Mouse (Mus musculus) gastrocnemius, adult 2 months (tissue): ENCODE results near the gene Dnpep. TPM values are rescaled to one million over a fixed set of nuclear protein-coding genes. Genes with fewer than 3 reads are reported as not detected.
A peak's percentile ranks its signal among the peaks of the same experiment; 100 is the strongest.

Experiments used
- DNase-seq: peaks from one replicate; pipeline ENCODE4 v3.0.0; 2022
- H3K27ac ChIP-seq: fragments of 200-600 bp; 2 replicates; pipeline ENCODE4 v1.8.1; 2022; ENCODE audit warnings: mild to moderate bottlenecking
- H3K4me3 ChIP-seq: fragments of 200-600 bp; 2 replicates; pipeline ENCODE4 v1.8.1; 2022; ENCODE audit warnings: mild to moderate bottlenecking, moderate library complexity
- CTCF ChIP-seq: fragments of 200-600 bp; IDR thresholded peaks from 2 replicates; pipeline ENCODE4 v1.8.1; 2022; ENCODE audit warnings: antibody characterized with exemption, mild to moderate bottlenecking, moderate library complexity
- intact Hi-C: fragments of 180-260 bp; cut with DNase I; formaldehyde crosslinking; loops from one replicate; pipeline ENCODE4 v1.15.1; 2025
- long read RNA-seq, 2 experiments: library from polyadenylated mRNA; stranded (forward); transcript quantifications; one replicate each; pipeline ENCODE4 v2.0.0; 2021
- total RNA-seq, 2 experiments: library from RNA; stranded (reverse); gene quantifications; 2 replicates each; pipeline ENCODE4 v1.2.3; 2021

The Dnpep gene
- total RNA-seq: 10 to 100 TPM; 40.9 to 49.6 TPM
- long read RNA-seq, experiment 1, transcript Dnpep-202 (15 exons, 1,571 nt): minor isoform, 5 of 93 reads
- long read RNA-seq, experiment 1, transcript Dnpep-209 (14 exons, 1,862 nt): minor isoform, 5 of 93 reads
- long read RNA-seq, experiment 1, transcript Dnpep-201 (15 exons, 2,488 nt): major isoform, 77 of 93 reads
- long read RNA-seq, experiment 1, partial matches to known transcripts: 3 of 93 reads
- long read RNA-seq, experiment 1, other reads (novel, unspliced or antisense): 3 of 93 reads
- long read RNA-seq, experiment 2, transcript Dnpep-201 (15 exons, 2,488 nt): major isoform, 68 of 80 reads
- long read RNA-seq, experiment 2, partial matches to known transcripts: 0 of 80 reads
- long read RNA-seq, experiment 2, other reads (novel, unspliced or antisense): 5 of 80 reads

DNA sequence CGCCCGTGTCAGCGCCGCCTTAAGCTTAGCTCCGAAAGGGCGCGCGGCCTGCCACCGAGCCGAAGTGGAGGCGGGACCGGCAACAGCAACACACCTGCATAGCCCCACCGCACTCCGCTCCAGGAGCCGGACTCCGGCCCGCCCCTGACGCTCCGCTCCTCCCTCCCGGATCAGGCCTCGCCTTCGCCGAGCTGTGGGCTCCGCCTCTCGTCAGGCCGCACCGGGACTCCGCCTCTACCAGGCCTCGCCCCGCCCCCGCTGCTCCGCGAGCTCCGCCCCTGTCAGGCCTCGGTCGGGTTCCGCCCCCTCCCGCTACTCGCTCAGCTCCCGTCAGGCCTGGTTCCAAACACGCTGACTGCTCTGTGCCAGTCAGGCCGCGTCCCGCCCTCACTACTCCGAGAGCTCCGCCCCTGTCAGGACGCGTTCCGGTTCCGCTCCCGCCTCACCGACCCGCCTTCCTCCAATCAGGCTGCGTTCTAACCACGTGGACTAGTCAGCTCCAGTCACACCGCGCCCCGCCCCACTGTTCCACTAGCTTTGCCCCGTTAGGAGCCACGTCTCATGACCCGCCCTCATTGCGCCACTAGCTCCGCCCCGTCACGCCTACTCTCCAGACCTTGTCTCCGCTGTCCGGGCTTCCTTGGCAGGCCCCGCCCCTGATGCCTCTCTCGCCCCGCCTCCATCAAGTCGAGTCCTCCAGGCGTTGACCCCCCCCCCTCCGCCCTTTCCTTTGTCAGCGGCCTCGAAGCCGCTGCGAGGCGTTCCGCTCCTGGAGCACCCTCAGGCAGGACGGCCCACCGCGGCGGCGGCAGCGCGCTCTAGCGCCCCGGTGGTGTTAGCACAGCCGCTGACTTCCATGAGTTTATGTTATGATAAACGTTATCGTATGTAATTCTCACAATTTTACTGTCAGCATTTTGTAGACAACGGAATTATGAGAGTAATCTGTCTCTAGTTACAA, at the start of gene Dnpep:
Gene Dnpep, minus strand, starts transcription at position 750 of the 961 bp plus-strand sequence.
- TF ChIP-seq CTCF: peak; percentile 73
- intact Hi-C loops: loop anchor here (5.0 to 10.0 kb wide), 3 partner anchors 65 to 923 kb away; partner anchors contain the start of genes Bcs1l, Ctdsp1 and Zfp142
- peak within 1 kb of the TSS; percentile 97 for H3K4me3 ChIP-seq
- H3K27ac ChIP-seq: peak within 1 kb of the TSS; percentile 100
- peak; percentile 100 for DNase-seq

DNA sequence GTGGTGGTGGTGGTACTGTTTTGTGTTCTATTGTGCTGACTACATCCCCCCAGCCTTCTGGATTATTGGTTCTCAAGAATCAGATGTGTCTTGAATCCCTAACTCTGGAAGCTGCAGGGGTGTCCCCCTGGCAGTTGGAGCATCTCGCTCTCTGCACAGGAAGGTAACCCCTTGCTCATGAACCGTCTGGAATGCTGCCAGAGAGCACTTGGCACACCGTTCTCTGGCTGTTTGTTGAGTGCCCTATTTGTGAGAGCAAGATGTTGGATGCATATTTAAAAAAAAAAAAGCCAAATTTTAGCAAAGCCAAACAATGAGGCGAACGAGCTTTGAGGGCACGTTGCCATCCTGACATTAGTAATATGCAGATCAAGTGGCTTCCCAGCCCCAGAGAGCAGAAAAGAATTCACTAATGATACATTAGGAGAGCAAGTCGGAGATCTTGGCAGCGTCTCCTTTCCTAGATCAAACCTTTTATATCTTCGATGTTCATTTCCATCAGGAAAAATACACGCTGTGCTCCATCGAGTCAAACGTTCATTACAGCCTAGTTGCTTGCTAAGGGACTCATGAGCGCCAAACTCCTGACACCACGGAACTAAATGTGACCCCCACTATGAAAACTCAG, 47.8 kb upstream of the Dnpep start:
- TF ChIP-seq CTCF: no peak
- DNase-seq: no peak
- H3K4me3 ChIP-seq: peak overlapping the region; percentile 29; the same call in 1 of the 2 replicates
- intact Hi-C loops: no loop called here
- peak overlapping the region; percentile 53; the same call in 1 of the 2 replicates for H3K27ac ChIP-seq

DNA sequence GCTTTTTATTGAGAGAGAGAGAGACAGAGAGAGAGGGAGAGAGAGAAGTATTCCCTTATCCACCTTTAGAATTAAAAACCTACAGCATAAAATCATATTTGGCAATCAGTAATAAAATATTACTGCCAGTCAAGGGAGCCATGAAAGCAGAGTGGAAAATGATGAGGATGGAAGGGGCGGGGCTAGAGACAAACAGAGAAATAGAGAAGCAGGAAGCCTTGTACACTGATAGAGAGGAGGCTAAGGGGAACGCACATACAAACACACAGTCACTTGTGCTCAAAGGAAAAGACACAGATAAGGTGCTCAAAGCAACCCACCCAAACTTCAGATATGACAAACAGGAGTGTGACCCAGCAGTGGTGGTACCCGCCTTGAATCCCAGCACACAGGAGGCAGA, 46.1 kb upstream of the Dnpep start:
- intact Hi-C loops: no loop called here
- no peak for DNase-seq
- Histone ChIP-seq H3K4me3 (peak overlapping the region; percentile 89), H3K27ac (peak overlapping the region; percentile 99; the same call in 1 of the 2 replicates)
- TF ChIP-seq CTCF: no peak

DNA sequence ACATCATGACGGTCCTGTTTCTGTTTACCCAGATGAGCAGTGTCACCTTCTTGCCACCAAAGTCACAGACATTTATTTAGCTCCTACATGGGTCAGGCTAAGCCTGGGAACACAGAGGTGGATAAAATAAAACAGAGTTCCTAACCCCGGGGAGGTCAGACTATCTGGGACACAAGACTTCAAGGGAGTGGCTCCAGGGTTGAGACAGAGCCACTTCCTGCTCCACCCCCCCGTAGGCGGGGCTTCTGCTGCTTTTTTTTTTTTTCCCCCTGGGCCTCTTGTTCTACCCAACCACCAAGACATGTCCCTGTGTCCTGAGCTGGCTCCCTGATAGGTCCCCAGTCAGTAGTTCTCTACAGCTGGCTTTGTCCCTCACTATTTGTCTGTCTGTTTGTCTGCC, 44.0 kb upstream of the Dnpep start:
- TF ChIP-seq CTCF: no peak
- Histone ChIP-seq H3K4me3 (peak overlapping the region; percentile 89), H3K27ac (peak overlapping the region; percentile 99)
- intact Hi-C loops: no loop called here
- peak; percentile 74 for DNase-seq

DNA sequence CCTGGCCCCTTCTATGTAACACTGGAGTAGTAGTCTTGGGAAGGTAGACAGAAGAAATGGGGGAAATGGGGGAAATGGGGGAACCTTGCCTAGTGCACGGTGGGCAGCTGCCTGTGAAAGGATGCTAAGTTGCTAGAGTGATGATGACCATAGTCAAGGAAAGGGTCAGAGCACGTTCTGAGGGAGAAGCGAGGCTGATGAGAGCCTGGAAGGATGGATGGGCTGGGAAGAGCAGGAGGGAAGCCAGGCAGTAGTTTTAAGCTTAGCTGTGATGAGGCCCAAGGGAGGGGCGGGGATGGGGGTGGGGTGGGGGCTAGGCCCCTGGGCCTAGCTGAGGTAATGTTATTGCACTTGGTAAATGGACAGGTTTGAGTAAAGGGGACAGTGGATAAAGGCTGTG, 43.3 kb upstream of the Dnpep start:
- peak; percentile 23 for DNase-seq
- Histone ChIP-seq H3K27ac (peak overlapping the region; percentile 99), H3K4me3 (peak overlapping the region; percentile 89)
- intact Hi-C loops: no loop called here
- TF ChIP-seq CTCF: no peak

DNA sequence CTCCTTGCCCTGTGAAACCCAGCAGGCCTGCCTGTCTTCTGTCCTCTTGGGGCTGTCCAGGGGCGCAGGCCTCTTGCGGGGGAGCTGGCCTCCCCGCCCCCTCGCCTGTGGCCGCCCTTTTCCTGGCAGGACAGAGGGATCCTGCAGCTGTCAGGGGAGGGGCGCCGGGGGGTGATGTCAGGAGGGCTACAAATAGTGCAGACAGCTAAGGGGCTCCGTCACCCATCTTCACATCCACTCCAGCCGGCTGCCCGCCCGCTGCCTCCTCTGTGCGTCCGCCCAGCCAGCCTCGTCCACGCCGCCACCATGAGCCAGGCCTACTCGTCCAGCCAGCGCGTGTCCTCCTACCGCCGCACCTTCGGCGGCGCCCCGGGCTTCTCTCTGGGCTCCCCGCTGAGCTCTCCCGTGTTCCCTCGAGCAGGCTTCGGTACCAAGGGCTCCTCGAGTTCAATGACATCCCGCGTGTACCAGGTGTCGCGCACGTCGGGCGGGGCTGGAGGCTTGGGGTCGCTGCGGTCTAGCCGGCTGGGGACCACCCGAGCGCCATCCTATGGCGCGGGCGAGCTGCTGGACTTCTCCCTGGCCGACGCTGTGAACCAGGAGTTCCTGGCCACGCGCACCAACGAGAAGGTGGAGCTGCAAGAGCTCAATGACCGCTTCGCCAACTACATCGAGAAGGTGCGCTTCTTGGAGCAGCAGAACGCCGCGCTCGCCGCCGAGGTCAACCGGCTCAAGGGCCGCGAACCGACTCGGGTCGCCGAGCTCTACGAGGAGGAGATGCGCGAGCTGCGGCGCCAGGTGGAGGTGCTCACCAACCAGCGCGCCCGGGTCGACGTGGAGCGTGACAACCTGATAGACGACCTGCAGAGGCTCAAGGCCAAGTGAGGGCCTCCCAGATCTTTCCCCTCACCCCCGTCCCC, 42.6 kb upstream of the Dnpep start, which contains the start of gene Des:
Gene Des, plus strand, starts transcription at position 218 of the 920 bp plus-strand sequence.
- Histone ChIP-seq H3K27ac (peak within 1 kb of the TSS; percentile 99), H3K4me3 (peak within 1 kb of the TSS; percentile 89)
- peak; percentile 97 for DNase-seq
- no peak for TF ChIP-seq CTCF
- intact Hi-C loops: no loop called here

DNA sequence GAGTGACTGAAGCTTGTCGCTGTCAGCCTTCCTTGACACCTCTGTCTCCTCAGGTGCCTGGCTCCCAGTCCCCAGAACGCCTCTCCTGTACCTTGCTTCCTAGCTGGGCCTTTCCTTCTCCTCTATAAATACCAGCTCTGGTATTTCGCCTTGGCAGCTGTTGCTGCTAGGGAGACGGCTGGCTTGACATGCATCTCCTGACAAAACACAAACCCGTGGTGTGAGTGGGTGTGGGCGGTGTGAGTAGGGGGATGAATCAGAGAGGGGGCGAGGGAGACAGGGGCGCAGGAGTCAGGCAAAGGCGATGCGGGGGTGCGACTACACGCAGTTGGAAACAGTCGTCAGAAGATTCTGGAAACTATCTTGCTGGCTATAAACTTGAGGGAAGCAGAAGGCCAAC, 41.6 kb upstream of the Dnpep start:
- DNase-seq: peak; percentile 76
- Histone ChIP-seq H3K27ac (peak overlapping the region; percentile 99), H3K4me3 (peak overlapping the region; percentile 89)
- intact Hi-C loops: loop anchor here (1.0 to 5.0 kb wide), 2 partner anchors 14 to 73 kb away; no protein-coding TSS in a partner anchor
- no peak for TF ChIP-seq CTCF

DNA sequence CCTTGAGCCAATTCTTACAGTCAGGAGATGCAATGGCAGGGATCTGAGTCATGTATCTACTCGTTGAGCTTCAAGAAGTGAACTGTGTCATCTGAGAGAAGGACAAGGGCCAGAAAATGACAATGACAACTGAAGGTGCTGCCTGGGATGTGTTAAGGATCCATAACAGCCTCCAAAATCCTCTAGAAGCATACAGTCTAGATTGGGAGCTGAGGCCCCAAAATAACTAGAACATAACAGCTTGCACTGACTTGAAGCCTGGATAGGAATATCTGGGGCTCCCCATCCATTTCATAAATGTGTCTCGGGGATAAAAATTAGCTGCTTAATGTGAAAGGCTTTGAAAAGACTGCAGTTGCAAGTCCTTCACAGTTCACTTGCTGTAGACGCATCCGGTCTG, 40.2 kb upstream of the Dnpep start:
- DNase-seq: no peak
- Histone ChIP-seq H3K27ac (peak overlapping the region; percentile 99), H3K4me3 (no peak overlapping the region)
- no peak for TF ChIP-seq CTCF
- intact Hi-C loops: loop anchor here (5.0 kb wide), 1 partner anchor 74 kb away; no protein-coding TSS in a partner anchor

DNA sequence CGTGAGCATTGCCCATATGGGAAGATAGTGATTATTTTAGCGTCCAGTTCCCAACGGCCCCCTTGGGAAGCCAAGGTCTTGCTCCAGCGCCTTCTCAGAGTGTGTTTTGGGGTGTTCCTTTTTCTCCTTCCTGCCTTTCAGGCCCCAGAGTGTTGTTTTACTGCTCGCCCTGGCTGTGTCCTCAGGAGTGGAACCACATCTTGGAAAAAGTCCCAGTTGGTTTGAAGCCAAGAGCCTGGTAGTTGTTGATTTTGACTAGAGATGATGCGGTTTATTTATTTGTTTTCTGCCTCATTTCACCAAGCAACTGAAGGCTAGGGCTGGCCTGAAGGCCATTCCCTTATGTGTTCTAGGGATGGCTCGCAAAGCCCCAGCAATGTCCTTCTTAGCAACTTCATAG, 39.5 kb upstream of the Dnpep start:
- Histone ChIP-seq H3K4me3 (no peak overlapping the region), H3K27ac (peak overlapping the region; percentile 99)
- intact Hi-C loops: loop anchor here (5.0 kb wide), 1 partner anchor 75 kb away; no protein-coding TSS in a partner anchor
- no peak for TF ChIP-seq CTCF
- peak; percentile 71 for DNase-seq

DNA sequence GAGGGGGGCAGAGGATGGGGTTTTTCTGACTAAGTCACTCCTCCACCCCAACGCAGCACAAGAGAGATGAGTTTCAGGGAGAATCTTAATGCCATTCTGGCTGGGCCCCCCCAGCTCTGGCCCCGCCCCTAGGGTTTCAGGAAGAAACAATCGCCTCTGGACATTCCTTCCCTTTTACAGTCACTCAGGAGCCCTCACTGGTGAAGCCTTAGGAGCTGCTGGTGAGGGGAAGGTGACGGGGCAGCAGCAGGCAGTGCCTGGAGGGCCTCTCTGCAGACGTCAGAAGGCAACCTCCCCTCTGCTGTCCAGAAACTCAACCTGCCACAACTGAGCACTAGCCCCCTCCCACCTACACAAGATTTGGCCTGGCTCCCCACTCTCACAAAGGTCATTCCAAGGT, 31.5 kb upstream of the Dnpep start:
- intact Hi-C loops: no loop called here
- DNase-seq: no peak
- Histone ChIP-seq H3K4me3 (no peak overlapping the region), H3K27ac (peak overlapping the region; percentile 28; the same call in 1 of the 2 replicates)
- TF ChIP-seq CTCF: no peak

DNA sequence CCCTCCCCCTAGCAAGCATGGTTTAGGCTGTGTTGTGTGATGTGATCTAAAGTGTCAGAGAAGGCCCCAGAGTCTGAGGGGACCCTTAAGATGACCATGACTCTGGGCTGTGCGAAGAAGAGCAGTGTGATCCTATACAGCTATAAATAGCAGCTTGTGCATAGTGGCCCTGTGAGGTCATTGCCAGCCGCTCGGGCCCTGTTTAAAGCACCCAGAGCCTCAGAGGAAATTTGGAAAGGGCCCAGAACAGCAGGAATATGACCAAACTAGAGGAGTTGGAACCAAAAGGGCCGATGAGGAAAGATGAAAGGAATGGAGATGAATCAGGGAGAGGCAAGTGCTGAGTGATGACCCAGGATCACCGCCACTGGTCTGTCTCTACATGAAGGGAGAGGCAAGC, 29.5 kb upstream of the Dnpep start:
- Histone ChIP-seq H3K4me3 (no peak overlapping the region), H3K27ac (peak overlapping the region; percentile 96)
- intact Hi-C loops: no loop called here
- no peak for TF ChIP-seq CTCF
- peak; percentile 69 for DNase-seq
